Mouse (Mus musculus) NIH3T3 (cell line): ENCODE results near the gene Nmb.
"Not testable (repeated sequence)": the region's sequence is repeated elsewhere in the genome, so short reads cannot be mapped to it uniquely, and the experiment has no call there.

Source experiments
- DNase-seq: peaks from one replicate; pipeline ENCODE4 v3.0.0-alpha.2; 2012; ENCODE audit warnings: low read depth

Gene Nmb

DNA sequence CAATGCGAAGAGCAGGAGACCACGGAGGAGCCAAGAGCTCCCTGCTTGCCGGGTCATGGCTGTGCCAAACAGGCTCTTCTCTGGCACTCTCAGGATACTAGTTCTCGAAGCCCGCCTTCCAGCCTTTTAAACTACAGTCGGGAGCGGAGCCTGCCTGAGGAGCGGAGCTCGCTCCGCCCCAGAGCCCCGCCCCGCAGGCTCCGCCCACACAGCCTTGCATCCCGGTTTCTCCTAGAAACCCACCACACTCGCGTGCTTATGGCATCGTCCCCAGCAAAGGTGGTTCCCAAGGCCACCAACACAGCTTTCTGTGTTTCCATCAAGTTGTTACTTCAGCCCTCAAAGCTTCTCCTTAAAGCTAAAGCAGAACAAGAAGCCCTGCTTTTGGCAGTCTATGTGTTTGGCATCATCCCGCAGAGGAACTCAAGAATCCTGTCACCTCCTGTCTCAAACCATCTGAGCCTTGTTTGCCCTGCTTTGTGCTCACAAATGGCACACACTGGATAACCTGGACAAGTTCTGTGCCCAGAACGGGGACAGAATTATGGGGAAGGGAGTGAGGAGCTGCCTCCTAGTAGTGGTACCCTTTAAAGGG lies at the start of gene Nmb:
TSS of gene Nmb (minus strand) at position 156 of the 595 bp plus-strand sequence.
- peak; percentile 49 for DNase-seq

GRCm38 (mm10) chr7:80954251-80954650 lies 49.4 kb upstream of the Nmb start:
- DNase-seq = no peak

DNA sequence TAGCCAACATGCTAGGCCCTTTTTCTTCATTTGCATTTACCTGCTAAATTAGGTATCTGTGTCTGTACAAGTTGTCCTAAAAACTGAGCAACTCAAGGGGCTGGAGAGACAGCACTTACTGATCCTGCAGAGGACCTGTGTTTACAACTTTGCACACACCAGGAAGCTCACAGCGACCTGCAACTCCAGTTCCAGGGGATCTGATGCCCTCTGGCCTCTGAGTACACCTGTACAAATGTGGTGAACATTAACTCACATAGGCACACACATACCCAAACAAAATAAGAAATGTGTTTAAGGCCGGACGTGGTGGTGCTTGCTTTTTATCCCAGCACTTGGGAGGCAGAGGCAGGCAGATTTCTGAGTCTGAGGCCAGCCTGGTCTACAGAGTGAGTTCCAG lies 47.3 kb upstream of the Nmb start:
- no peak for DNase-seq

DNA sequence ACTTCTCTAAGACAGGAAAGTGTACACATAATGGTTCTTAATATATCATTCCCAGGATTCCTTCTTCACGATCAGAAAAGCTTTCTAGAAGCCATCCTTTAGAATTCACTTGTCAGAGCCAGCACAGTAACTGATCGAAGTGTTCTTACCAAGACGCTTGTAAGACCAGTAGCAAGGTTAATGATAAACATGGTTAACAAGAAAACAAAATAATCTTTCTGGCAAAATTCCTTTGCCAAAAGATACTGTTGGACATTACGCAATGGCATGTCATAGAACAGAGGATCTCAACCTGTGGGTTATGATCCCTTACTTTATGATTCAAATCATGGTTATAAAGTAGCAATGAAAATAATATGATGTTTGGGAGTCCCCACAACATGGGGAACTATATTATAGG lies 46.6 kb upstream of the Nmb start:
- DNase-seq = no peak

DNA sequence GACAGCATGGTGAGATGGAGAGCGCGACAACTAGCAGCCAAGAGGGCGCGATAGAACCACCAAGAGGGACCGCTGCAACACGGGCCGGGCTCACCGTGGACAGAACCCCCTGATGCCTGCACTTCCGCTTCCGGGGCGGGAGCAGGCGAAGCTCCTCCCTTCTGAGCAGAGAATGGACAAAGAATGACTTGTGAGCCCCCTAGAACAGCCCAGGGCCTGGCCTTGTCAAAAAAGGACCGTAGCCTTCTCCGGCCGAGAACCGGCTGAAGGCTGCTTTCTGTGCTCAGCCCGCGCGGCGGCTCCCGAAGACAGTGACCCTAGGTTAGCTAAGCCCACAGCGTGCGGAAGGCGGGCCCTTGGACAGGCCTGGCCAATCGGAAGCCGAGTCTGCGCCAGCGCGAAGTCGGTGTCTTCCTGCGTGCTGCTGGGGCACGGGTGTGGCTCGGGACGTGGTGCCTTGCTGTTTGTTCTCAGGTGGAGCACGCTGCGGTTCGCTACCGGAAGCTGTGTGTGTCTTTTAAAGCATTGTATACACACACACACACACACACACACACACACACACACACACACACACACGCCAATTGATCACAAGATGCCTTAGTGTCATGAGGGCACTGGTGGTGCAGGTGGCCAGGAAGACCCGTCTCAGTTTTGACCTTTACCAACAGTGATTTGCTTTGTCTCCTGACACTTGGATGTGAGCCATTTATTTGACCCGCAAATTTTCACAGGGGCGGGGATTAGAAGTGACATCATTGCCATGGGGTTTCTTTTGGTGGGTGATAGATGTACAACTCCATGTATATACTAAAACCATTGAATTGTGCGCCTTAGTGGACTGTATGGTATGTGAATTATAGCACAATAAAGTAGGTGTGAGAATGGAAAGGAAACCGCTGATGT lies 42.8 kb upstream of the Nmb start, which contains the start of gene Sec11a:
TSS of gene Sec11a (minus strand) at position 336 of the 906 bp plus-strand sequence.
- peak; percentile 93 for DNase-seq

DNA sequence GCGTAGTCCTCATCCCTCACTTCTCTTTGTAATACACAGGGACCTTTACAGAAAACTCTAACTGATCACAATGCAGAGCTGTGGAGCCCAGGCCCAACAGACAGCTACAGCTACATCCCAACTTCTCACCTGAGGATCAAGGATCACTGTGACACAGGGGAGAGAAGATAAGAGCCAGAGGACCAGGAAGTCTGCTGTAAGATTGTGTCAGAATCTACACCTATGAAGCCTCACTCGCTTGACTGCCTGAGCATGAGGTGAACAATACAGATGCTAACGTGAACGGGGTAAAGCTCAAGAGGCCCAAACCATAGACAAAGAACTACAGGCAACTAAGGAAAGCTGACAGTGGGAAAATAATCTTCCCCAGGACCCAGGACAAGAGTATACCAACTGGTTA lies 34.9 kb upstream of the Nmb start:
- DNase-seq = no peak

DNA sequence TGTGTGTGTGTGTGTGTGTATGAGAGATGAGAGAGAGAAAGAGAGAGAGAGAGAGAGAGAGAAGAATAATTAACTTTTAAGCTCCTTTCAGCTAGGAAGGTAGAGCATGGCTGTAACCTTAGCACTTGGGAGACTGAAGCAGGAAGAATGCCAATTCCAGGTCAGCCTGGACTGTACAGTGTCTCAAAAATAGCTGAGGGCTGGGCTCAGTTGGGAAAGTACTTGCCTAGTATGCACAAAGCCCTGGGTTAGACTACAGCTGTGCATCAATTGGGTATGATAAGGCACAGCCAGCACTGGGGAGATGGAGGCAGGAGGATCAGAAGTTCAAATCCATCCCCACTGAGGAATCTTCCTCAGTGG lies 32.4 kb upstream of the Nmb start:
- DNase-seq = not testable (repeated sequence)

GRCm38 (mm10) chr7:80936617-80937303 lies 31.9 kb upstream of the Nmb start:
- DNase-seq = not testable (repeated sequence)

DNA sequence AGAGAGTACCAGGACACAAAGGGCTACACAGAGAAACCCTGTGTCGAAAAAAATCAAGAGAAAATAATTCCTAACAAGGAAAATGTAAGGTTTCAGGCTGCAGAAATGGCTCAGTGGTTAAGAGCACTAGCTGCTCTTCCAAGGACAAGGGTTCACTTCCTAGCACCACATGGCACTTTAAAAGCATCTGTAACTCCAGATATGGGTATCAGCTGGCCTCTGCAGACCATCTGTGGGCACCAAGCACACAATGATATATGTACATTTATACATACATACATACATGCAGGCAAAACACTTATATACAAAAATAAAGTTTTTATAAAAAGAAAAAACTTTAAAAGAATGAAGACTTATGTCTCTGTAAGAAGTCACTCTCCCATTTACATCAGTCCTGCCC lies 31.0 kb upstream of the Nmb start:
- no peak for DNase-seq

DNA sequence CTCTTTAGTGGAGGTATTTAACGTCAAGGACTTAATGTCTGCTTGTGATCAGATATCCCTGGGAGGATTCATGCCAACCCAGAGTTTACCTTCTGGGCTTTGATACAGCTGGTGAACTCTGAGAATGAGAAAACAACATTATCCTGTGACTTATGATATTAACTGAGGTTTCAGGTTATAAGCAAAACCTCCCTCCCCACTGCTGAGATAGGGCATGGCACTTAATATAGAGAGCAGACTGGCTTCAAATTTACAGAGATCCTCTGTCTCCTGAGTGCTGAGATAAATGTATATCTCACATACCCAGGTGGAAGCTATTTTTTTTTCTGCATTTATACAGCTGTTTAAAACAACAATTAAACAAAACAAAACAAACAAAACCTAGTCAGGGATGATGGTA lies 27.9 kb upstream of the Nmb start:
- no peak for DNase-seq

- no peak for DNase-seq
Observed at GRCm38 (mm10) chr7:80931618-80932207, 26.8 kb upstream of the Nmb start.

DNA sequence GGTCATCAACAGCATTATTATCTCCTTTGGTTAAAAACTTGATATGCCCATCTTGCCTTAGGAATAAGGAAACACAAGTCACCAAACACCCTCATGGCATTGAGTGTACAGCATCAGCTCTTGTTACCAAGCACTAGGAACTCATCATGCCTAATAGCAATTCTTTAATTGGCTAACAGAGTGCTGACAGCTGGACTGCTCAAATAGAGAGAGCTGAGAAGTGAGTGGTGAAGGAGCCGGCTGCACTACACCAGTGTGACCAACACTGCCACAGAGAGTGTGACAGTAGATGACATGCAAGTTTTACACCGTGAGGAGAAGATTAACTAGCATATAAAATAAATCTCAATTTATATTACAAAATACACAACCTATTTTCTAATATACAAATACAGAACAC lies 18.3 kb upstream of the Nmb start:
- no peak for DNase-seq

GRCm38 (mm10) chr7:80919647-80920008 lies 14.8 kb upstream of the Nmb start:
- DNase-seq = no peak

DNA sequence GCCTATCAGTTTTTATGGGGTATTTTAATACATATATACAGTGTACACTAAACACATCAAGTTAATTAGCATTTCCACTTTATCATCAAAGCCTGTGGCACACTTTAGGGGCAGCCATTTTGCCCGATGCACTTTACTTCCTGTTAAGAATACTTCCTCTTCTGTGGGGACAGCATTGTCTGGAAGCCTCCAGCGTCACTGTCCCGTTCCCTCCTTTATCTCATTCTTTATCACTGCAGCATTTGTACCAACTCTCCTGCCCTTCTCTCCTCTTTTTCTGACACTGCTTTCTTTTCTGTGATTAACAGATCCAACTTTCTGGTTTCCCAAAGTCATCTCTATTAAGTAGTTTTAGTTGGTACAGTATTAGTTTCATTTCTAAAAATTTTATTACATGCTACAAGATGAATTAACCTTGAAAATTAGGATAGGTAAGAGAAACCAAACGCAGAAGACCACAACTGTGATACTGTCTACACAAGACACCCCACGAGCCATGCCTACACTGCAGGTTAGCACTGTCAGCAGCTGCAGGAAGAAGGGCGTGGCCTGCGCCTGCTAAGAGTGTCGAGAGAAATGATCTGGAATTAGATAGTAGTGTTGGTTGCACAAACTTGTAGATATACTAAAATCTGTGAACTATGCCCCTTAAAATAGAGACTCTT lies 14.2 kb upstream of the Nmb start:
- DNase-seq = no peak

DNA sequence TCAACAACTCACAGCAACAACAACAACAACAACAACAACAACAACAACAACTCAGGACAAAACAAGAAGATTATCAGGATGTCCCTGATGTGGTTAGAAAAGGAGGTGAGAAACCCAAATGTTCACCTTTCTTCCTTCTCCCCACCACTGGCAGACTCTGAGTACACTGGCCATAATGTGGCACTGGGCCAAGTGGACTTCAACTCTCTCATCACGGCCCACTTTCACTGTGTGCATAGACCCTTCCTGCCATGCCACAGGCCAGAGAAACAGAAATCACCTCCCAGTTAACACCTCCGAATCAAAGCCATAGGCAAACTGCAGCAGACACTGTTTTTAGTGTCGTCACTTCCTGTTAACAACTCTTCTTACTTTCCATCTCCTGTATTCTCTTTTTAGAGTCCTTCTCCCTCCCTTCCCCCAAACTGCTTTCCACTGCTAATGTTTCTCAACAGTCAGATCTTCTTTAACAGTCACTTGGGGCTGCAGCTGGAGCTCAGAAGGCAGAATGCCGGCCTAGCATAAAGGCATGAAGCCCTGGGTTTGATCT lies 13.1 kb upstream of the Nmb start:
- no peak for DNase-seq

DNA sequence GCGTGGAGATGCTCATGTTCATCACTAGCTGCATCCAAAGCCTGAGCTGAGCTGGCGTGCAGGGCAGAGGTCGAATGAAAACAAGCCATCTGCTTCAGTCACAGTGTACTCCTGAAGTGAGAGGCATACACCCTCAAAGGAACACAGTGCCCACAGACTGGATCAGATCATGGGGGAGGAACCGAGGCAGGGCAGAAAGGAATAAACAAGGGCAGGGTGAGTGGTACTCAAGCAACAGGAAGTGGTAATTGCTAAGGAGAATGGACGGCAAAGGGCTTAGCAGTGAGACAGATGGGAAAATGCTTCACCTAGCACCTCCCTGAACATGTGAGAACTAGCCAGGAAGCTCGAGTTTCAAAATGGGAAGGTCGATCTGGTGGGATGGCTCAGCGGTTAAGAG lies 7.6 kb upstream of the Nmb start:
- no peak for DNase-seq

DNA sequence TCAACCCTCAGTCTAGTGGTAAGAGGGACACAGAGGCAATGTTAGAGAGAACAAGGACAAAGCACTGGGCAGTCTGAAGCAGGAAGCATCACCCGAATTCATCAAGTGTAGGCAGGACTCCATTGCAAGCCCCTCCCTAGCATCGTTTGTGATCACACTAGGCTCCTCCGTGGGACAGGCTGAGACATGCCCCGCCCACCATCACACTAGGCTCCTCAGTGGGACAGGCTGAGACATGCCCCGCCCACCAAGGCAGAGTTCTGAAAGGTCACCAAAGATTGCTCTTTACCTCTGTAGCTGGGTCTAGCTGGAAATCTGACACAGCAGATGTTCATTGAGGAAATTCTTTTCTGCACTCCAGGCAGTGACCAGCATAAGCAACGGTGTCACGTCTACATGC lies 6.2 kb upstream of the Nmb start:
- DNase-seq = no peak

DNA sequence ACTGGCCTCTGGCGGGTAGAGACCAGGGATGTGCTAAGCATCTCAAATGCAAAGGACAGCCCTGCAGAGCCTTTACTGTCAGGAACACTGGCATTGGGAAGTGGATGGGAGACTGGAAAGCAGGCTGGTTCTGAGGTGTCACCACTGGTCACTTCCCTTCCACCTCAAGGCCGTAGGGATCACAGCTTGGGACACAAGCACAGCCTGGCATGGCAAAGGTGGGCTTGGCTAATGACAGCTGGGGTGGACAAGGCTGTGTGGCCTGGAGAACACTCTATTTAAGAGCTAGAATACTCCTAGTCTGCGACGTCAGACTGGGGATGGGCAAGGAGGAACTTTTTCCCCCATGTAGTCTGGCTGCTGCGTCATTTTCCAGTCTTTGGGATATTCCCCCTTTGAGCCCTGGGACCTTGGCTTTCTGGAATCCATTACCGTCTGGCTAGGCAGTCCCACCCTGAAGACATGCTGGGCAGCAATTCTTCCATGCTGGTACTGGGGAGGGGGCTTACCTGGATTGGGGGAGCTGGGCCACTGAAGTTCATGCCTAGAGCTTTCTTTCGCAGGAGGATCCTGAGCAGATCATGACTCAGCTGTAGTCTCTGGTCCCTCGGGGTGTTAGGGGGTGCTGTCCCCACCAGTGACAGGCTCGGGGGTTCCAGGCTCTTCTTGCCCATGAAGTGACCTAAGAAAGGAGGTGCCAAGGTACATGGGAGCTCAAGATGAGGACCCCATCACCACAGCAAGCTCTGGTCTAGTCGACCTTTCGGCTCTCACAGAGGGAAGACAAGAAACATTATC lies 1.1 kb downstream of the Nmb start:
- no peak for DNase-seq

GRCm38 (mm10) chr7:80901541-80902274 lies 3.2 kb downstream of the Nmb start:
- DNase-seq = peak; percentile 53

DNA sequence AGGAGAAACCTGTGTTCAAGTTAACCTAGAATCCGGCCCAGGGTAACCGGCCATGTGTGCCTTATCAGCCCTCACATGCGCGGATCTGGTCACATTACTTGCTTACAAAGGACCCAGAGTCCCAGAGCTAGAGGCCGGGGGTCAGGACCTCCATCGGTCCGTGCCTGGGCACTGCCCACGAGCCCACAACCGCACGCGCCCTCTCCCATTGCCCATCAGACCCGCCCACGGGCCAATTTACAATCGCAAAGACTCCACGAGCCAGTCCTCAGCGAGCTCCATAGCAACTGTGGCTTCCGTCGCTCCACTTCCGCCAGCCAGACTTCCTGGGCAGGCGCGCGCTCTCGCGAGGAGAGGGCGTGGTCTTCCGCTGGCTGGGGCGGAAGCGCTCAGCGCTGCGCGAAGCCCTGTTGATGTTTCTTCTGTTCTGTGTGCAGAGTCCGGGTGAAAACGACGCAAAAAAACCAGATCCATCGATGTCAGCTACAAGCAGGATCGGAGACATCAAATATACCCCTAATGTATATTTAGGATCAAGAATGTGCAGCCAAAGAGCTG lies 3.9 kb downstream of the Nmb start, which contains the start of gene Wdr73:
TSS of gene Wdr73 (minus strand) at position 326 of the 558 bp plus-strand sequence.
- peak; percentile 94 for DNase-seq
